Mouse (Mus musculus) forelimb bud, embryonic 11.5 days (tissue): ENCODE data around the gene Ssbp4.

Experiments
- DNase-seq: peaks from one replicate; pipeline ENCODE4 v3.0.0-alpha.2; 2012; ENCODE audit warnings: low read depth, low spot score

The Ssbp4 gene

DNA sequence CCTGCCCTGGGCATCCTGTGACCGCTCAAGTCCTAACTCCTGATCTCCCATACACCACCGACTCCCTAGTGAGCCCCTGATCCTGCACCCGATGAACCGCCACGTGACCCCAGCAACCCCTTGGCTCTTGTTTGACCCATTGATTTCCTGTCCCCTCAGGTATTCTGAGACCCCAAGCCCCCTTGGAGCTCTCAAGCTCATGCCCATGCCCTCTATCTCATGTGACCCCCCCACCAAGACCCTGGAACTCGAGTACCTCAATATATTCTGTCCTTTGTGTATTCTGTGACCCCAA is 1.1 kb downstream of the Ssbp4 start:
- DNase-seq = no peak

DNA sequence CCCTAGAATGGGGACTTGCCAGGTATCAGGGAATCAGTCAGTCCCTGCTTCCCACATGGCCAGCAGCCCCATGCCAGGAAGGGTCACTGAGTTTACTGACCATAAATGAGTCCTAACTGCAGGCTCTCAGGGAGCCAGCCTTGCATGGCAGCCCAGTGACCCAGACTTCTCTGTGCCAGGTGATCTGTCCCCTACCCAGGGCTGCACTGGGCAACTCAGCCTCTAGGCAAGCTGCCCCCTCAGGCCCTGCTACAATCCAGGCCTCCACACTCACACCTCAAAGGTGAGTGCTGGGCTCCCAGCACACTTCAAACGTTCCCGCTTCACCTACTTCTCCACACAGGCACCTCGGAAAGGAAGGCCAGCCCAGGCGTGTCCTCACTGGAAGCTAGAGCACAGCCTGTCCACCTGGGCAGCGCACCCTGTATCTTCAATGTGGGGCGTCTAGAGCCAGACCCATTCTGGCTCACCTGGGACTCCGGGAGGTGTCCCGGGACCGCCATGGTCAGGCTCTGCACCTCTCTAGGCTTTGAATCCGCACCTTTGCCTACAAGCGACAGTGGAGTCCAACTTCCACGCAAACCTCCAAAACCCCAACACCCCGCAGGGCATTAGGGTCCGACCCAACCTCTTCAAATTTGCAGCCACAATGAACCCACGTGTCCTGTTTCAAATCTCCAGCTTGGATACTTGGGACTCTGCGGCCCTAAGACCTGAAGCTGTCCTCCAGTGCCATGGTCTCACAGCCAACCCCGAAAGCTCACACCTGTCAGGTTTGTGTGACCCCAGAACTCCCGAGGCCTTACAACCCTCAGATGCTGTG is 1.7 kb downstream of the Ssbp4 start:
- DNase-seq = no peak

DNA sequence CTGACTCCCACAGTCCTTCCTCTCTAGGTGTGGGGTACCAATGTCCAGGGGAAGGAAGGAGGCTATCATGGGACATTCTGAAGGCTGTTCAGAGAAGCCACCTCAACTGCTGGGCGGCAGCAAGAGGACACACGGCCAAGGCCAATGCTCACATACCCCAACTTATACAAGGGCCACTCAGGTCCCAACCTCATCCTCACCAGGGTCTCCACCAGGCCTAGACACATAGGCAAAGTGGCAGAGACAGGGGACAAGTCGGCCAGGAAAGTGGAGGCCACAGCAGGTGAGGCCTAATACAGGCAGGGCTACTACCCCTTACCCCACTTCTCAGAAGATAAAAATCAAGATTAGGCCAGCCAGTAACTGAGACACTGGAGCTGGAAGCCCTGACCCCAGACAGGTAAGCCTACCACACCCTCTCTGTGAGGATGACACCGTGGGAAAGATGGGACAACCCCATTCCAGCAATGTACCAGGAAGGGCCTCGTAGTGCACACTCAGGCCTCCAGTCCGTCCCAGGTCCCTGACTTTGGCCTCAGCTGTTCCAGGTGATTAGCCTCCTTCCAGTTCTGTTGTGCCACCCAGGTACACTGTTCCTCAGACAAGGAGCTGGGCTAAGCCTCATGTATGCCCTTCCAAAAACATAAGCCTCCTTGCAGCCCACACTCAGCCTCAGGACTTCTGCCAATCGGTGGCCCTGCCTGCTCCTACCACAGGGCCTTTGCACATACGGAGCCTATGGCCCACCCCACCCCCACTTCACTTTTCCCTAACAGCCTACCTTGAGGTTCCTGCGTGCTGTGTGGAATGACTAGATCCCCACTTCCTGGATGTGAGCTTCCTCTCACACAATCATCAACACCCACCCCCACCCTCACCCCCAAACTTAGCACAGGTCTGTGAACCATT is 2.5 kb downstream of the Ssbp4 start:
- no peak for DNase-seq

DNA sequence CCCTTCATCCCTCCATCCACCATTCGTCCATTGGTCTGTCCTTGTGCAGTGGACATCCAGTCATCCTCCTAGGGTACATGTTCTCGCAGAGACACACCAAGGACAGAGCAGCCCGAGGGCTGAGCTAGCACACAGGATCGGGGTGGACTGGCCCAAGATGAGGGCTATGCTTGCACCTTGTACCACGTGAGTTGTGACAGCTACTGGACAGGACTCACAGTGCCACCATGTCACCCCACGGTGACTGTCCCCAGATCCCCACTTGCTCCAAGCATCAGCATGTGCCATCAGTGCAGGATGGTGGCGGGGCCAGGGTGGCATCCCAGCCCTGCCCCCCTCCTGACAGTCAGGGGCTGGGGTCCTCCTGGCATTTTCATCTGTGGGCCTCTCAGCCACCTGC is 4.1 kb downstream of the Ssbp4 start:
- no peak for DNase-seq

DNA sequence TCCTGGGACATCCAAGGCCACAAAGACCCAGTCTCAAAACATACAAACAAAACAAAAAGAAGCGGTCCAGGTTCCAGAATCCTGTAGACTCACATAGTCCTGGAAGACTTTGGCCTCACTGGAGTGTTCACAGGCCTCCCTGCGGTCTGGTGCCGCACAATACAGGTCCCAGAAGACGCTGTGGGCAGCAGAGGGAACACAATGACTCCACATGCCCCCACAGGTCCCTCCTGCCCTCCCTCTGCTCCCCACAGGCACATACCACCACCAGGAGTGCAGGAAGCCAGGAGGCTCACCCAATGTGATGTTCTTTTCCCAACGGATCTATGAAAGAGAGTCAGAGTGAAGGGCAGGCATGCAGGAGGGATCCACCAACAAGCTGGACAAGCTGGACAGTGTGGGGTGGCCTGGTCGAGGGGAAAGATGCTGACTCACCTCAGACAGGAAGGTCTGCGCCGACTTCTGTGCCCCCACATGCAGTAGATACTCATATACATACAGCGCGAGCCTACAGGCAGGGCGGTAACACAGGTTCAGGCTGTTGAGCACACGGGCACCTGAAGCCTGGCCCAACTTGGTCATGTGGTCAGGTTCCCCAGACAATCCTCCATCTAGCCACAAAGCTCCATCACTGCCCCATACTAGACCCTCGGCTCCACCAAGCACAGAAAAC is 6.4 kb downstream of the Ssbp4 start:
- no peak for DNase-seq

DNA sequence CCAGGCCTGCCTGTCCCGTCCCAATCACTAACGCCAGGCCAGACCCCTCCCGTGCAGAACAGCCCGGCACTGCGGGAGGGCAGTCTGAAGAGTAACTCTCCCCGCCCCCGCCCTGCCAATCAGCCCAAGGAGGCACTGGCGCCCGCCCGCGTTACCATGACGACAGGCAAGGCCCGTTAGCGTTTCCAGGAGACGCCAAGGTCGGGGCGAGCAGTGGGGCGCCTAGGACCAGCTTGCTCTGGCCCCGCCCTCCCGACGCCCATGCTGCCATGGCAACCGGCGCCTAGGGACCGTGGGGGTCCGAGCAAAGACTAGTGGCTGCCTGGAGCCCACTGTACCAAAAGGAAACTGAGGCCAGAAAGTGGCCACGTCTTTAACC is 7.4 kb downstream of the Ssbp4 start:
- DNase-seq = peak; percentile 90

DNA sequence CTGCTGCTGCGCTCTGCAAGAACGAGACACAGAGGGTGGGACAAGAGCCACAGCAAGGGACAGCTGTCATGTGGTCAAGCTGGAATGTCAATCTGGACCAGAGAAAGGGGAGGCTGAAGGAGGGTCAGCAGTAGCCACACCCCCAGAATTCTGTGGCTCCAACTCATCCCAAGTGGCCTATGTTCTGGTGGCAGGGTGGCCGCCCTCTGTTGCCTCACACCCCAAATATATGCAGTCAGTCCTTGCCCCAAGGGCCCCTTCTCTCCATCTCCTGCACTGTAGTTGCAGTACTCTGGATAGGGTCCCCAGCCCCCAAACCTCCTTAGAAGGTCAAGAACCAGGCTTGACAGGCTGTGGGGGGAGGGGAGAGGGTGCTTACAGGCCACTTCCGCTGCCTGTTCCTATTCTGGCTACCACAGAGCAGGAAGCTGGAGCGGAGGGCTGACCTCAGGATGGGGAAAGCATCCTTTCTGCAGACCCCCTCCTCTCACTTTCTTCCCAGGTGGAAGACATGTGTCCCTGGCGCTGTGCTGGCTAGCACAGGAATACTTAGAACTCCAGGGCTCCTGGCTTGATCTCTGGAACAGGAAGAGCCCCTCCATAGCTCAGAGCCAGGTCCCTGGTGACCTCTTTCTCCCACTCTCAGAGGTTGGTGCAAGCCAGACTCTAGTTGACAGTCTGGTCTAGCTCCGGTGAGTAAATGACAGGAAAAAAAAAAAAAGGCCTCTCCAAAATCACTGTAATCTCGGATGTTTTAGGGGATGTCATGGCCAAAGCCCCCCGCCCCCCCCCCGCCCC is 8.0 kb downstream of the Ssbp4 start:
- DNase-seq = no peak

DNA sequence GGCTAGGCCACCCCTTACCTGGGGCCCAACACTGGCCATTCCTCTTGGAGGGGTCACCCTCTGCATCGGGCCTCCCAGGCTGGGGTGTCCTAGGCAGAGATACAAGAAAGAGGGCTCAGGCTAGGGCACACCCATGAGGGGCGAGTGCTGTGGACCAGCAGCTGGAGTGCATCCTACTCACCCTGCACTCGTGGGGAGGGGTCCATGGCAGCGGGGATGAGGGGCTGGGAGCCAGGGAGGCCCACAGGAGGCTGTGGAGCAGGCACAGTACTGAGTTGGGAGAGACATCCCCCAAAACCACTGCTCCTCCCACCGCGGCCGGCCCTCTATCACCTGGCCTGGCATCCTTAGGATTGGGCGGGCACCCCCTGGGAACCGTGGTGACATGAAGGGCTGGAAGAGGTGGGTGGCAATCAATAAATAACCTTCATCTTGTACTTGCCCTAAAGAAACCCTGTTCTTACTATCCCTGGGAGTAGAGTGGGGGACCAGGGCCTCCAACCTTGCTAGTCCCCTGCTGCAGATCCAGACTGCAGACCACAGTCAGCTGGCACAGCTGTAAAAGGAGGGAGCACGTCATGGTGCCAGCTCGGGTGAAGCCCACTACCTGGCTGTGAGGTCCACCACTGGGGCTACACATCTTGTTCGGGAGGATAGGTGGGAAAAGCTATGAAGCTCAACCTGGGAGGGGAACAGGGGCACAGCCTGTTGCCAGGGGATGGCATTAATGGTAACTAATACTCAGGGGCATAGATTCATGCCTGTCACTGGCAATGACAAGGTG is 9.0 kb downstream of the Ssbp4 start:
- DNase-seq = no peak

DNA sequence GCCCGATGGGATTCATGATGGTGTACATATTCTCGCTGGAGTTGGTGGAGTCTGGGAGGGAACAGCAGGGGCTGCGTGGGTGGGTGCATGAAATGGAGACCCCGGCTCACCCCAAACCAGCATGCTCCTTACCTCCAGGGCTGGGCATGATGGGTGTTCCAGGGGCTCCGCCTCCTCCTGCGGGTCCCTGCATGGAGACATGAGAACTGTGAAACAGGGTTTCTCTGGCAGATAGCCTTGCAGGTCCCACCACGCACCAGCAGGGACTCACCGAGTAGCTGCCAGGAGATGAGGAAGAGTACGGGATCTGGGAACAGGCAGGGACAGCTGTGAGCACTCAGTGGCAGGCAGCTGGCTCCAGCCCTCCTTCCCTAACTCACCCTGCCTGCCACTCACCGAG is 9.9 kb downstream of the Ssbp4 start:
- DNase-seq = peak; percentile 71

DNA sequence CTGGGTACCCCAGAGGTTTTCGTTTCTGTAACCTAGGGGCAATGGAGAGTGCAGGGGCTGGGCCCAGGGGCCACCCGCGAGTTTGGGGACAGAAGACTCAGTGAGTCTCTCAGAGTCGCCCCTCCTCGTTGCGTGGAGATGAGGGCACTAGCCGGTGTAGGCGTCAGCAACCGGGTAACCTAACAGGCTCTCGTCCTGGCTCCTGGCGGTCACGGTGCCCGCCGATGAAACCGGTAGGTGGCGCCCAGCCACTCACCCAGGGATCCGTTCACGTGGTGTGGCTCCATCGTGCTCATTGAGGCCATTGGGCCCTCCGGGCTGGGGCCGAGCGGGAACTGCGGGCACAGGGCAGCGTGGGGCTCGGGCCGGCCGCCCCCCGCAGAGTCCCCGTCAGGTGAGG is 10.4 kb downstream of the Ssbp4 start:
- peak; percentile 67 for DNase-seq

DNA sequence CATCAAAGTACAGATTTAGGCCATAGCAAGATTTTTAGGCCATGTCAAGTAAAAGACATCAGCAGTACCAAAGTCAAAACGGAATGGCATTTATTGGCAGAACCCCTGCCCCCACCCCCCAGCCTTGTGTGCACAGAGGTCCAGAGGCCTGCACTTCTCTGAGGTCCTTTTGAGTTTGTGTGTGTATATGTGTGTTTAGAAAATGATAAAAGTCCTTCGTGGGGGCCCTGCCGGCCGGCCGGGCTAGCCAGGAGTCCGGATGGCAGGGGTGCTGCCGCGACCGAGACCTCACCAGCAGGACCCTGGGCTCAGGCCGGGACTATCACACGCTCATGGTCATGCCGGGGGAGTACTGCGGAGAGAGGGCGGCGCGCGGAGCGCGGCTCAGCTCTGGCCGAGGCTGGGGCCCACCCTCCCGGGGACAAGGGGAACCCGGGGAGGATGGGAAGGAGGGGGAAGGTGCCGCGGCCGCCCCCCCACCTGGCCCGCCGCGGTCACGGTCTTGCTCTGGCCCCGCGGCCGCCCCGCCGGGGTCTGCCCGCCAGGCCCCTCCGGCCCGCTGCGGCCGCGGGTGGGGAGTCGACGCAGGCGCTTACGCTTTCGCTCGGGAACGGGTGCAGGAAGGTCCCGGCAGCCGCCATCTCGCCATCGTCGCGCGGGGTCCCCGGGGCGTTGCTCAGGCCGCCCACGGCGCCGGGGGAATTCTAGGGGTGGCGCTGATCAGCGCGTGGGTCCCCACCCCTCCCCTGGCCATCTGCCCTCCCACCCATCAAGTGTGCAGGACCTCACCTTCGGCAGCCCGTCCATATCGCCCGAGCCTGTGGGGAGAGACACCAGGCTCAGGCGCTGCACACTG is 11.0 kb downstream of the Ssbp4 start:
- no peak for DNase-seq

DNA sequence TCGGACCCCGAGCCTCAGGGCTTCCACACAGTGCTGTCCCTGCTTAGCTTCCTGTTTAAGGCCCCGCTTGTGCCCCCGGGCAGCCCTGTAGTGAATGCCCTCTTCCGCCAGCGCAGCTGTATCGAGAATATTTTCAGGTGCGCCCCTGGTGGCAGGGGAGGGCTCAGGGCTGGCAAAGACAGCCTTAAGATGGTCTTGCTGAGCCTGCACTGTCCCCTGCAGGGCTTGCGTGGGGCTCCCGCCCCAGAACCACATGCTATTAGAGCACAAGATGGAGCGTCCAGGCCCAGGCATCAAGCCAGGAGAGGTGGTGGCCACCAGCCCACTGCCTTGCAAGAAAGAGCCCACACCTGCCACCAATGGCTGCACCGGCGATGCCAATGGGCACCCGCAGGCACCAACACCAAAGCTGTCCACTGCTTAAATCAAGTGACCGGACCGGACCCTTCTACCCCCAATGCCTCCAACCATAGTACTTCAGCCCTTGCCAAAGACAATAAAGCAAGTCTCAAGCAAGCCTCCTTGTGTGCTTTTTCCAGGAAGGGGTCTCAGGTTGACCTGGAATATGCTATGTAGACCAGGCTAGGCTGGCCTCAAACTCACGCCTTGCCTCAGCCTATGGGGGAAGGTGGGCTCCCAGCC is 11.8 kb downstream of the Ssbp4 start:
- no peak for DNase-seq

DNA sequence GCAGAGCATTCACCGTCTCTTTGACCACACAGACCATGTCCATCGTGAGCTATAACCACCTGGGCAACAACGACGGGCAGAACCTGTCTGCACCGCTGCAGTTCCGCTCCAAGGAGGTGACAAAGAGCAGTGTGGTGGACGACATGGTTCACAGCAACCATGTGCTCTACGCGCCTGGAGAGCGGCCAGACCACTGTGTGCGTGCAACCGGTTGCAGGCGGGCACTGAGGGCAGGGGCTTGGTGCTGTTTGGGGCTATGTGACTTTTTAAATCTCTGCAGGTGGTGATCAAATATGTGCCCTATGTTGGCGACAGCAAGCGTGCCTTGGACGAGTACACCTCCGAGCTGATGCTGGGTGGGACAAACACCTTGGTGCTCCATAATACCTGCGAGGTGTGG is 12.5 kb downstream of the Ssbp4 start:
- DNase-seq = no peak

DNA sequence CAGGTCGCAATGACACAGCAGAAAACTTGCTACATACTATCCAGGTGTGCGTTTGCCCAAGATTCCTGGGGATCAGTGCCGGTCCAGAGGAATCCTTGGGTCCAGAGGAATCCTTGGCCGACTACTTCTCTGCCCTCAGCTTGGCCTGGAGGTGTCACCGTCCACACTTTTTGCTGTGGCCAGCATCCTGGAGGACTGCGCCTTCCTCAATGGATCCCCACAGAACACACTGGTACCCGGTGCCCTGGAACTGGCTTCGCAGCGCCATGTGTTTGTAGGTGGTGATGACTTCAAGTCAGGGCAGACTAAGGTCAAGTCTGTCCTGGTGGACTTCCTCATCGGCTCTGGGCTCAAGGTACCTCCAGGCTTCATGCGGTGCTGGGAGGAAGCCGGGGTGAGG is 12.9 kb downstream of the Ssbp4 start:
- no peak for DNase-seq

DNA sequence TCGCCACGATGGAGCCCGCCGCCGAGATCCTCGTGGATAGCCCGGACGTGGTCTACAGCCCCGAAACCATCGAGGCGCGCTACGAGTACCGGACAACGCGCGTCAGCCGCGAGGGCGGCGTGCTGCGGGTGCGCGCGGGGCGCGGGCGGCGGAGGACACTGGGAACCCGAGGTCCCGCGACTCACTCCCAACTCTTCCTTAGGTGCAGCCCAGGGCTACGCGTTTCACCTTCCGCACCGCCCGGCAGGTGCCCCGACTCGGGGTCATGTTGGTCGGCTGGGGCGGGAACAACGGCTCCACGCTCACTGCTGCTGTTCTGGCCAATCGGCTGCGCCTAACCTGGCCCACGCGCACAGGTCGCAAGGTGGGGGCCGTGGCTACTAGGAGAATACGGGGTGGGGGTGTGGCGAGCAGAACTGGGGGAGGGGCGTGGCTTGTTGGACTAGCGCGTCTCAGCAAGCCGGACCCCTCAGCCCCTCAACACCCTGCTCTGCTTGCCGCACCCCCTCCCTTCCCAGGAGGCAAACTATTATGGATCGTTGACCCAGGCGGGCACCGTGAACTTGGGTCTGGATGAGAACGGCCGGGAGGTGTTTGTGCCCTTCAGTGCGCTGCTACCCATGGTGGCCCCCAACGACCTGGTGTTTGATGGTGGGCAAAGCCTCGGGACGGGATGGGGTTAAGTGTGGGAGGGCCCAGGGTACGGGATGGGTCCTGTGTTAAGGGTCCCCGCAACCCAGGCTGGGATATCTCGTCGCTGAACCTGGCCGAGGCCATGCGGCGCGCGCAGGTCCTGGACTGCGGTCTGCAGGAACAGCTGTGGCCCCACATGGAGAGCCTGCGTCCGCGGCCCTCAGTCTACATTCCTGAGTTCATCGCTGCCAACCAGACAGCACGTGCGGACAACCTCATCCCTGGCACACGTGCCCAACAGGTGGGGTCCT is 13.8 kb downstream of the Ssbp4 start:
- no peak for DNase-seq

DNA sequence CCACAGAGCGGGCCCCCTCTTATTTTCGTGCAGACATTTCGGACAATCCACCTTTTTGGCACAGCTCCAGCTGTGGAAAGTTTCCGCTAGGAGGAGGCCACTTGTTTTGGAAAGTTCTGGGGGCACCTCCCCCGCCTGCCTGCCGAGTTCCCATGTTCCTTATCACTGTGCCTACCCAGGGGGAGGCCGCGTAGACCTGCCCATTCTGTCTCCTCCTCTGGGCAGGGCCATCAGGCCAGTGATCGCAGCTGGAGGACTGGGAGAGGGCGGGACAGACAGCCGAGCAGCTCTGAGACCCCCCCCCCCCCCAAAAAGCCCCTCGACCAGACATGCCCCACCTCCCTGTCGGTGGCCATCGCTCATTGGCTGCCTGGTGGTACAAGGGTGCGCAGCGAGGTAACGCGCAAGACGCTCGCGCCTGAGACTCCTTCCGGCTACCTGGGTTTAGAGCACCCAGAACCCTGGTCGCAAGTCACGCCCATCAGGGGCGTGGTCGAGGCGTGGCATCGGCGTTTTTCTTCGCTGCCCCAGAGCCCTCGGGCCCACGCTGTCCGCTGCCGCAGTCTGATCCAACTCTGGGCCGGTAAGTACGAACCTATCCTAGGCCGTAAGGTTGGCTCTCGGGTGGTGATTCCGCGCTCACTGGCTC is 14.6 kb downstream of the Ssbp4 start, which contains the start of gene Isyna1:
Gene Isyna1 (plus strand): TSS at position 413 of the 649 bp plus-strand sequence.
- DNase-seq = peak; percentile 99

DNA sequence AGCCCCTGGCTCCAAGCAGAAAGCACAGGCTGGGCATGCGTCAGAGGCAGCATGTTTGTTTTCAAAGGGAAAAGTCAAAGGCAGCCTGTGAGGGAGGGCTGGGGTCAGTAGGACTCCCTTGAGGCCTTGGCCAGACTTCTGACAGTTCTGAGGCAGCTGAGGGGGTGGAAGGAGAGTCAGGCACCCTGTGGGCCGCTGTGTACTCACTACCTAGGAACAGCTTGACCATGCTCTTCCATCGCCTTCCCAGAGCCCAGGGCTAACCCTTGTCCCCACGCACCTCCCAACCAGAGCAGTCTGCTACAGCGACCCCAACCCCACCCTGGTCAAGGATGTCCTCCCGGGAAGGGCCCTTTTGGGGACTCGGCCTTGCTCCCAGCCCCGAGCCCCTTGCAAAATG is 15.5 kb downstream of the Ssbp4 start:
- no peak for DNase-seq

DNA sequence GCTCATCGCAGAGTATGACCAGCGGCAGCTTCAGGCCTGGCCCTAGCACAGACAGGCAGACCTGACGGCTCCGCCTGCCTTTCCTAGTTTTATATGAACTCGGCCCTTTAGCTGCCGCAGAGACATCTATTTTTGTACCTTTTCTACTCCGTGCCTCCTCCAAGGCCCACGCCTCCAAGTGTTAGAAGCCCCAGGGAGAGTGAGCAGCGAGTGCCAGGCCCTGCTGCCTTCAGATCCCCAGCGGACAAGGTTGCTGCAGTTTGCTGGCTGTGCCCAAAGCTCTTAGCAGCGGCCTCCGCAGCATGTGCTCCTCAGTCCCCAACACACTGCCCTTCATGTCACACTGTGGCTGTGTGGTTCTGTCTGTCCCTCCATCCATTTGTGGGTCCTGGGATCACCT is 17.1 kb downstream of the Ssbp4 start:
- no peak for DNase-seq
